Mouse (Mus musculus): Measurements from ENCODE around the gene Flnb. TPM values are rescaled to one million over a fixed set of nuclear protein-coding genes. Genes with fewer than 3 reads are reported as not detected.

The Flnb gene
- polyA plus RNA-seq, 1 experiment from 2014 or later = 14.7 TPM

DNA sequence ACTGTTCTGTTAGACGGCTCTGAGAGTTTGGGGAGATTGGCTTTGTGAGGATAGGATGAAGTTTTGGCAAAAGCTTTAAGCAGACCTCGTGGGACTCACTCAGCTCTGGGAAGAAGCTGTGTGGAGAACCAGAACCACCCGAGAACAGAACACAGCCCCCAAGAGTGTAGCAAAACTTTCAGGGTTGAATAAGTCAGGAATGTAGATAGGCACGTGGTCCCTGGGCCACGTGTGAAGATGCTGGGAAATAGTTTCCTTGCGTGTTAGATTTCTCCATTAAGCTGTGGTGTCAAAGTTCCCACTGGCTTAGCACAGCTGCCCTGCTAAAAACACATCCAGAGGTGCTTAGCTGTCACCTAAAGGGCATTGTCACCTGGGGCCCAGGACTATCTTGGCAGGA lies 174.4 kb downstream of the Flnb start:
- no peak overlapping the region for H3K4me3 ChIP-seq (ENCODE audit: low read depth, low read length)
- no peak for ATAC-seq (replicated peaks; ENCODE audit: insufficient number of reproducible peaks, low FRiP score, low TSS enrichment, low read depth)
- H3K4me2 ChIP-seq (ENCODE audit: low read depth, low read length) = no peak overlapping the region
- no peaks in the 10 kb centered on the region for H3K4me1 ChIP-seq (ENCODE audit: control insufficient read depth, insufficient read depth, low read length)
- no peaks in the 10 kb centered on the region for H3K9me3 ChIP-seq (replicated peaks; ENCODE audit: control insufficient read depth, low read length)
- H3K9ac ChIP-seq (replicated peaks; ENCODE audit: low read length) = no peak overlapping the region
- 74% methylated on average over 6 of the region's 6 CpGs for WGBS
- no peaks in the 10 kb centered on the region for H3K36me3 ChIP-seq (replicated peaks; ENCODE audit: control insufficient read depth, insufficient read depth, low read depth, low read length)
- H3K27ac ChIP-seq (replicated peaks; ENCODE audit: low read depth, low read length) = no peak overlapping the region
- no peak for DNase-seq (ENCODE audit: low spot score)
- H3K27me3 ChIP-seq (ENCODE audit: control insufficient read depth, insufficient read depth, low read length) = no peaks in the 10 kb centered on the region

DNA sequence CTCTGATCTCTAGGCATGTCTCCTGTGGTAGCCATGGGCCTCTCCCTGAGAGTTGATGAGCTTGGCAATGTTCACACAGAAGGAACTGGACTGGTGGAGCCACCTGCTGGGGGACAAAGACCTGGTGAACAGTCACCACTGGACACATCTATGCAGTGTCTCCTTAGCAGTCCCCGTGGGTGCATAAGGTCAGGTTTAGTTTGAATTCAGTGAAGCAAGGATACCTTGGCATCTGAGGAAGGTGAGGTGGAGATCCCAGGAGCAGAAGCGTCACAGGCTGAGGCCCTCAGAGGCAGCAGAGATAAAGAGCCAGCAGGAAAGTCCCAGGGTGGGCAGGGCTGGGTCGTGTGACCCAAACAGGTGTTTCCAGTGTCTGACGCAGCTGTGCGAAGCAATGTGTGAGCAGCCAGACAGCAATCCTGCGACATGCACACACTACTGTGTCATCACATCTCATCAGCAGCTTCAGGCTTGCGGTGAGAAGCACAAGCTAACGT lies 176.6 kb downstream of the Flnb start, which contains the start of gene Dnase1l3:
Dnase1l3 (minus strand) TSS at position 303 of the 497 bp plus-strand sequence.
- WGBS = 69% methylated on average over 8 of the region's 8 CpGs
- no peak for ATAC-seq (replicated peaks; ENCODE audit: insufficient number of reproducible peaks, low FRiP score, low TSS enrichment, low read depth)

DNA sequence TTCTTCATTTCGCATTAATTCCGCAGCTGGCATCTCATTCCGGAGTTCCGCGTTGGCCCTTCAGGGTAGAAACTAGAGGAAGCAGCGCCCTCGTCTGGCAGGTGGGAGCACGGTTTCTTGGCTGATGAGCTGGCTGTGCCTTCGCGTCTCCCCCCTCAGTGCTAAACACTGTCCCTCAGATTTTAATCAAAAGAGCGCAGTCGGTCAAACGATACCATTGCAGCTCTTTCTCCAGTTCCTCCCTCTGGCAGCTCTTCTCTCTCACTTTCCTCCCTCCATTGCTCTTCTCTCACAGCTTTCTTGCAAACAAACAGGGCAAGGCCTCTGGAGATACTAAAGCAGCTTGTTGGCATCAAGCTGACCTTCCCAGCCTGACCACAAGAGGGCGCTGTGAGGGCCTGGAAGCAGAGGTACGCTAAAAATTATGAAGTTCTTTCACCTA lies 179.5 kb downstream of the Flnb start:
- Histone ChIP-seq H3K9ac (replicated peaks; ENCODE audit: low read length) (peak overlapping the region; percentile 41; the same call in 1 of the 2 replicates), H3K27ac (replicated peaks; ENCODE audit: low read depth, low read length) (no peak overlapping the region), H3K4me3 (ENCODE audit: low read depth, low read length) (no peak overlapping the region), H3K9me3 (replicated peaks; ENCODE audit: control insufficient read depth, low read length) (no peaks in the 10 kb centered on the region), H3K36me3 (replicated peaks; ENCODE audit: control insufficient read depth, insufficient read depth, low read depth, low read length) (no peaks in the 10 kb centered on the region), H3K4me1 (ENCODE audit: control insufficient read depth, insufficient read depth, low read length) (no peaks in the 10 kb centered on the region), H3K4me2 (ENCODE audit: low read depth, low read length) (0 out of 2 replicates have a peak overlapping the region, but pooled peaks have one; percentile 23), H3K27me3 (ENCODE audit: control insufficient read depth, insufficient read depth, low read length) (peaks cover 12% of the 10 kb centered on the region)
- DNase-seq (ENCODE audit: low spot score) = peak; percentile 88
- no peak for ATAC-seq (replicated peaks; ENCODE audit: insufficient number of reproducible peaks, low FRiP score, low TSS enrichment, low read depth)
- 4% methylated on average over 15 of the region's 15 CpGs for WGBS

More for the DNA sequence above, 176.6 kb downstream of the Flnb start, which contains the start of gene Dnase1l3:
- Histone ChIP-seq H3K9me3 (replicated peaks; ENCODE audit: control insufficient read depth, low read length) (no peaks in the 10 kb centered on the region), H3K4me3 (ENCODE audit: low read depth, low read length) (no peak within 1 kb of the TSS), H3K27ac (replicated peaks; ENCODE audit: low read depth, low read length) (no peak within 1 kb of the TSS), H3K4me1 (ENCODE audit: control insufficient read depth, insufficient read depth, low read length) (no peaks in the 10 kb centered on the region), H3K9ac (replicated peaks; ENCODE audit: low read length) (no peak within 1 kb of the TSS), H3K36me3 (replicated peaks; ENCODE audit: control insufficient read depth, insufficient read depth, low read depth, low read length) (no peaks in the 10 kb centered on the region), H3K4me2 (ENCODE audit: low read depth, low read length) (no peak within 1 kb of the TSS), H3K27me3 (ENCODE audit: control insufficient read depth, insufficient read depth, low read length) (no peaks in the 10 kb centered on the region)
- DNase-seq (ENCODE audit: low spot score) = no peak

DNA sequence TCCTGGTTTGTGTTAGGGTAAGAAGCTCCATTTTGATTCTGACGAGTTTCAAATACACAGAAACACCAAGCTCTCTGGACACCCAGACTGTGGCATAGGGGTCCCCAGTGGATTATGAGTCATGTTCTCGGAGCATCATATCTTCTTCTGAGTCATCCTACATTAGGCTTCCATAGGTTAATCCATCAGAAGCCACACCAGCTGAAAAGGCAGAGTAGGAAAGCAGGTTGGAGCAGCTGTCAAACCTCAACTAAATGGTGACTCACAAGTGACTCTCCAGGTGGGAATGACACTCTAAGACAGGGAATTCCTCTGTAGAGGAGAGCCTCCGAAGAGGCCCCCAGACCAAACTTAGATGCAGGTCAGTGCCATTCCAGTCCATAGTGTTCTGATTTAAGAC lies 181.3 kb downstream of the Flnb start:
- Histone ChIP-seq H3K4me3 (ENCODE audit: low read depth, low read length) (no peak overlapping the region), H3K27me3 (ENCODE audit: control insufficient read depth, insufficient read depth, low read length) (peaks cover 12% of the 10 kb centered on the region), H3K4me2 (ENCODE audit: low read depth, low read length) (no peak overlapping the region), H3K27ac (replicated peaks; ENCODE audit: low read depth, low read length) (no peak overlapping the region), H3K36me3 (replicated peaks; ENCODE audit: control insufficient read depth, insufficient read depth, low read depth, low read length) (no peaks in the 10 kb centered on the region), H3K9me3 (replicated peaks; ENCODE audit: control insufficient read depth, low read length) (no peaks in the 10 kb centered on the region), H3K4me1 (ENCODE audit: control insufficient read depth, insufficient read depth, low read length) (no peaks in the 10 kb centered on the region), H3K9ac (replicated peaks; ENCODE audit: low read length) (no peak overlapping the region)
- WGBS = 68% methylated on average over 3 of the region's 3 CpGs
- DNase-seq (ENCODE audit: low spot score) = no peak
- ATAC-seq (replicated peaks; ENCODE audit: insufficient number of reproducible peaks, low FRiP score, low TSS enrichment, low read depth) = no peak

DNA sequence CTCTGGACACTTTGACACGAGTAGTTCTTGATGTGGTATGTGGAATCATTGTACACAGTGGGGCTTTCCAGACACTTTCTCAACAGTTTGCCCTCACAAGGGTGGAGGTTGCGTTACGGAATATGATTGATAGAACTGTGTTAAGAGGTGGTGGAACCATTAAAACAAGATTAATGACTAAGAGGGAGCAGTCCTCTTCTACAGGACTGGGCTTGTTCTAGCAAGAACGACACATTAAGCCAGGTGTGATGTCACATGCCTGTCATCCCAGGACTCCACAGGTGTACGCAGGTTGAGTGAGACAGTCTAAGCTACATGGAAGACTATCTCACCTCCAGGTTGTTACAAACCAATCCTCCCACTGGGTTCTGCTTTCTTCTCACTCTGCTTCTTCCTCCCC lies 181.7 kb downstream of the Flnb start:
- peaks cover 12% of the 10 kb centered on the region for H3K27me3 ChIP-seq (ENCODE audit: control insufficient read depth, insufficient read depth, low read length)
- H3K4me3 ChIP-seq (ENCODE audit: low read depth, low read length) = no peak overlapping the region

DNA sequence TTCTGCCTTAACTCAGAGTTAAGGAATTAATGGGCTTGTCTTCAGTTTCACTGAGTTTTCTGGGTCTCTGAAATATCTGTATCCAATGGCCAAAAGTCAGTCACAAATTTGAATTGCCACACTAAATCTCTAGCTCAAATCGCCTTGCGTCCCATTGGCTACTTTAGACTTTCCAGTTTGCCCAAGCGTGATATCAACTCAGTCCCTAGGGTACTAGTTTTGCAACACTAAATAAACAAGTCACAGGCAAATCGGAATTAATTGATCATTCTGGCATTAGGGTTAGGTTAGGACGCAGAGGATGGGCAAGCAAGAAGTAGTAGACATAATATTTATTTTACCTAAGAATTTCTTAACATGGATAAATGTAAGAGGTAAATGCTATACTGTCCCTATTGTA lies 182.5 kb downstream of the Flnb start:
- 83% methylated on average over 5 of the region's 5 CpGs for WGBS
- Histone ChIP-seq H3K27me3 (ENCODE audit: control insufficient read depth, insufficient read depth, low read length) (peaks cover 12% of the 10 kb centered on the region), H3K9me3 (replicated peaks; ENCODE audit: control insufficient read depth, low read length) (no peaks in the 10 kb centered on the region), H3K4me2 (ENCODE audit: low read depth, low read length) (no peak overlapping the region), H3K4me1 (ENCODE audit: control insufficient read depth, insufficient read depth, low read length) (no peaks in the 10 kb centered on the region), H3K9ac (replicated peaks; ENCODE audit: low read length) (no peak overlapping the region), H3K36me3 (replicated peaks; ENCODE audit: control insufficient read depth, insufficient read depth, low read depth, low read length) (no peaks in the 10 kb centered on the region), H3K4me3 (ENCODE audit: low read depth, low read length) (no peak overlapping the region), H3K27ac (replicated peaks; ENCODE audit: low read depth, low read length) (no peak overlapping the region)
- ATAC-seq (replicated peaks; ENCODE audit: insufficient number of reproducible peaks, low FRiP score, low TSS enrichment, low read depth) (no peak), DNase-seq (ENCODE audit: low spot score) (no peak)

More for the DNA sequence above, 181.7 kb downstream of the Flnb start:
- Histone ChIP-seq H3K4me2 (ENCODE audit: low read depth, low read length) (no peak overlapping the region), H3K27ac (replicated peaks; ENCODE audit: low read depth, low read length) (no peak overlapping the region), H3K9ac (replicated peaks; ENCODE audit: low read length) (no peak overlapping the region), H3K9me3 (replicated peaks; ENCODE audit: control insufficient read depth, low read length) (no peaks in the 10 kb centered on the region), H3K36me3 (replicated peaks; ENCODE audit: control insufficient read depth, insufficient read depth, low read depth, low read length) (no peaks in the 10 kb centered on the region), H3K4me1 (ENCODE audit: control insufficient read depth, insufficient read depth, low read length) (no peaks in the 10 kb centered on the region)
- WGBS = 79% methylated on average over 5 of the region's 5 CpGs
- DNase-seq (ENCODE audit: low spot score) (no peak), ATAC-seq (replicated peaks; ENCODE audit: insufficient number of reproducible peaks, low FRiP score, low TSS enrichment, low read depth) (no peak)

Other genes with a start within 250 kb of the Flnb start
- gene Gm3558, start 249.4 kb upstream of the Flnb start, polyA plus RNA-seq (2014; fragmentation: Nextera tagmentation; extraction: Ambion mirVana) = 0.99 and 1.3 TPM in 2 replicates
- gene Gm10338, start 222.4 kb upstream of the Flnb start, polyA plus RNA-seq (2014; fragmentation: Nextera tagmentation; extraction: Ambion mirVana) = not detected in 2 replicates
- not detected in 2 replicates for gene Gm10128, start 174.0 kb upstream of the Flnb start, polyA plus RNA-seq (2014; fragmentation: Nextera tagmentation; extraction: Ambion mirVana)
- not detected in 2 replicates for gene Gm26661, start 26.4 kb upstream of the Flnb start, polyA plus RNA-seq (2014; fragmentation: Nextera tagmentation; extraction: Ambion mirVana)
- not detected in 2 replicates for gene Gm45521, start 139.3 kb downstream of the Flnb start, polyA plus RNA-seq (2014; fragmentation: Nextera tagmentation; extraction: Ambion mirVana)
- 0.08 TPM in 1 of 2 replicates, not detected in the other for gene Dnase1l3, start 176.6 kb downstream of the Flnb start, polyA plus RNA-seq (2014; fragmentation: Nextera tagmentation; extraction: Ambion mirVana)
- gene Abhd6, start 184.9 kb downstream of the Flnb start, polyA plus RNA-seq (2014; fragmentation: Nextera tagmentation; extraction: Ambion mirVana) = 21.0 and 22.5 TPM in 2 replicates

Data from embryonic facial prominence, embryonic 11.5 days (tissue).